In the genomic region with DNA sequence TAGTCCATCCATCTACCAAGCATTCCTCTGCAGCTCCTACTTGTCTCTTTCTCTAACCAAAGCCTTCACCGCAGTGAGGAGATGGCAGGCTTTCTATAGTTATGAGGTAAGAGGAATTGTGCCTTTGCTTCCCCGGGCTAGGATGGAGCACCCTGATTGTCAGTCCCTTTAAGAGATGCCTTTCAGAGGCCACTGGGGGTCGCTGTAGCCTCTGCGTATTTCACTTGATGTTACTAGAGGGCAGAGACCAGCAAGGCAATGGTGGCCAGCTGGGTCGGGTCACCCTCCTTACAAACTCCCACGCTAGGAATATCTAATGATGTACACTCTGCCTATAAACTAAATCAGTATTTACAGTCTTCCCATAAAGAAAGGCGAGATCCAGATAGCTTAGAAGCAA, we compare ENCODE assay signal across 9 mouse cellular contexts. TPM values are rescaled to one million over a fixed set of nuclear protein-coding genes. Genes with fewer than 3 reads are reported as not detected.
DNase-seq lines count a peak whose midpoint lies in the region; ATAC-seq lines count a peak whose summit lies in the region.
"Had no signal": no experiment of that assay in that cellular context is flagged by ENCODE, and none has a peak within 500 bp of the region (broad histone marks: within the 10 kb centered on the region; RNA-seq: fewer than 3 reads in every experiment).

No protein-coding gene starts in this region.

- peak; percentile 38; the same call in 1 of the 2 replicates for ATAC-seq in midbrain, embryonic 11.5 days (ENCODE audit: low FRiP score)
- no peak for ATAC-seq in midbrain, embryonic 16.5 days
- ATAC-seq in liver, embryonic 12.5 days: peak; percentile 47; the same call in 1 of the 2 replicates
- 0 out of 2 replicates have a peak, but pooled peaks have one; percentile 40 for ATAC-seq in stomach, embryonic 16.5 days (ENCODE audit: insufficient read depth, low FRiP score)

- peaks cover 6% of the 10 kb centered on the region for H3K4me1 ChIP-seq in midbrain, embryonic 11.5 days (ENCODE audit: control insufficient read depth, insufficient read depth, low read length)
- H3K4me1 ChIP-seq in midbrain, embryonic 16.5 days (ENCODE audit: control insufficient read depth, insufficient read depth, low read length): no peaks in the 10 kb centered on the region
- H3K4me1 ChIP-seq in embryonic facial prominence, embryonic 10.5 days: peaks cover 3% of the 10 kb centered on the region; the same call in 1 of the 2 replicates
- H3K4me1 ChIP-seq in liver, embryonic 12.5 days: no peaks in the 10 kb centered on the region
- no peaks in the 10 kb centered on the region; the same call in 1 of the 2 replicates for H3K4me1 ChIP-seq in stomach, embryonic 16.5 days (ENCODE audit: control insufficient read depth, insufficient read depth, low read length)
- H3K4me1 ChIP-seq: liver, embryonic 15.5 days had no signal

- WGBS in midbrain, embryonic 11.5 days: 59% methylated on average over 7 of the region's 7 CpGs
- 64% methylated on average over 7 of the region's 7 CpGs for WGBS in midbrain, embryonic 16.5 days
- 60% methylated on average over 7 of the region's 7 CpGs for WGBS in embryonic facial prominence, embryonic 10.5 days
- 36% methylated on average over 7 of the region's 7 CpGs for WGBS in liver, embryonic 12.5 days (ENCODE audit: insufficient replicate concordance)
- 53% methylated on average over 7 of the region's 7 CpGs for WGBS in stomach, embryonic 16.5 days

- H3K36me3 ChIP-seq in midbrain, embryonic 11.5 days (ENCODE audit: control insufficient read depth, insufficient read depth, low read length): no peaks in the 10 kb centered on the region
- H3K36me3 ChIP-seq in midbrain, embryonic 16.5 days (ENCODE audit: control insufficient read depth, insufficient read depth, low read length): no peaks in the 10 kb centered on the region
- H3K36me3 ChIP-seq in embryonic facial prominence, embryonic 10.5 days (replicated peaks): no peaks in the 10 kb centered on the region
- H3K36me3 ChIP-seq in liver, embryonic 12.5 days: no peaks in the 10 kb centered on the region
- no peaks in the 10 kb centered on the region for H3K36me3 ChIP-seq in stomach, embryonic 16.5 days (ENCODE audit: control insufficient read depth, insufficient read depth, low read length)
- H3K36me3 ChIP-seq: liver, embryonic 15.5 days had no signal

- no peaks in the 10 kb centered on the region for H3K27me3 ChIP-seq in midbrain, embryonic 11.5 days (ENCODE audit: control insufficient read depth, insufficient read depth, low read length)
- no peaks in the 10 kb centered on the region for H3K27me3 ChIP-seq in midbrain, embryonic 16.5 days (ENCODE audit: control insufficient read depth, insufficient read depth, low read depth, low read length)
- 0 out of 2 replicates have a peak, but pooled peaks cover 3% of the 10 kb centered on the region for H3K27me3 ChIP-seq in embryonic facial prominence, embryonic 10.5 days (replicated peaks; ENCODE audit: low read depth, poor library complexity, severe bottlenecking)
- H3K27me3 ChIP-seq in liver, embryonic 12.5 days (replicated peaks): 0 out of 2 replicates have a peak, but pooled peaks cover 4% of the 10 kb centered on the region
- no peaks in the 10 kb centered on the region for H3K27me3 ChIP-seq in stomach, embryonic 16.5 days (ENCODE audit: control insufficient read depth, insufficient read depth, low read length)
- H3K27me3 ChIP-seq: liver, embryonic 15.5 days had no signal

- H3K9me3 ChIP-seq in midbrain, embryonic 11.5 days (ENCODE audit: control insufficient read depth, low read length): no peaks in the 10 kb centered on the region
- no peaks in the 10 kb centered on the region for H3K9me3 ChIP-seq in midbrain, embryonic 16.5 days (replicated peaks; ENCODE audit: control insufficient read depth, low read length, poor library complexity, severe bottlenecking)
- no peaks in the 10 kb centered on the region for H3K9me3 ChIP-seq in embryonic facial prominence, embryonic 10.5 days
- H3K9me3 ChIP-seq in liver, embryonic 12.5 days (replicated peaks): no peaks in the 10 kb centered on the region
- no peaks in the 10 kb centered on the region for H3K9me3 ChIP-seq in stomach, embryonic 16.5 days (replicated peaks; ENCODE audit: control insufficient read depth, low read length)
- H3K9me3 ChIP-seq: liver, embryonic 15.5 days had no signal

- no peak overlapping the region for H3K9ac ChIP-seq in midbrain, embryonic 11.5 days (ENCODE audit: low read length)
- H3K9ac ChIP-seq in midbrain, embryonic 16.5 days (ENCODE audit: low read depth, low read length): no peak overlapping the region
- H3K9ac ChIP-seq in liver, embryonic 12.5 days: no peak overlapping the region
- H3K9ac ChIP-seq in stomach, embryonic 16.5 days (ENCODE audit: low read length): no peak overlapping the region
- H3K9ac ChIP-seq: liver, embryonic 15.5 days had no signal

- H3K4me3 ChIP-seq in midbrain, embryonic 11.5 days (ENCODE audit: low read depth, low read length): no peak overlapping the region
- no peak overlapping the region for H3K4me3 ChIP-seq in midbrain, embryonic 16.5 days (ENCODE audit: low read depth, low read length)
- no peak overlapping the region for H3K4me3 ChIP-seq in embryonic facial prominence, embryonic 10.5 days
- no peak overlapping the region for H3K4me3 ChIP-seq in liver, embryonic 12.5 days
- H3K4me3 ChIP-seq in stomach, embryonic 16.5 days (replicated peaks; ENCODE audit: low read length): no peak overlapping the region
- H3K4me3 ChIP-seq: erythroblast, embryonic 14.5 days; liver, embryonic 15.5 days had no signal

- H3K4me2 ChIP-seq in midbrain, embryonic 11.5 days: no peak overlapping the region
- no peak overlapping the region for H3K4me2 ChIP-seq in midbrain, embryonic 16.5 days (ENCODE audit: low read length)
- no peak overlapping the region for H3K4me2 ChIP-seq in liver, embryonic 12.5 days
- H3K4me2 ChIP-seq in stomach, embryonic 16.5 days (ENCODE audit: low read depth, low read length): no peak overlapping the region
- H3K4me2 ChIP-seq: liver, embryonic 15.5 days had no signal

- peak; percentile 89 for DNase-seq in midbrain, embryonic 11.5 days (ENCODE audit: low spot score, missing footprints)
- DNase-seq in adrenal gland, adult 18-20 months (ENCODE audit: low spot score in 2 of 2): peak; percentile 22 to 47
- DNase-seq in embryonic facial prominence, embryonic 10.5 days (ENCODE audit: low spot score): peak; percentile 60
- no peak for DNase-seq in ovary, postnatal 14 days (ENCODE audit: low spot score)

- no peak overlapping the region for H3K27ac ChIP-seq in midbrain, embryonic 11.5 days (ENCODE audit: low read depth, low read length)
- no peak overlapping the region for H3K27ac ChIP-seq in midbrain, embryonic 16.5 days (ENCODE audit: low read length)
- no peak overlapping the region for H3K27ac ChIP-seq in embryonic facial prominence, embryonic 10.5 days (replicated peaks)
- no peak overlapping the region for H3K27ac ChIP-seq in liver, embryonic 12.5 days
- no peak overlapping the region for H3K27ac ChIP-seq in stomach, embryonic 16.5 days (ENCODE audit: low read length)
- H3K27ac ChIP-seq: liver, embryonic 15.5 days had no signal

RNA-seq across cellular contexts. Expression of a gene that starts 54.1 kb away (rescaled TPM):
- polyA plus RNA-seq in midbrain, embryonic 11.5 days (2014; fragmentation: Nextera tagmentation; extraction: Ambion mirVana): 0.63 TPM in 1 of 2 replicates, not detected in the other
- 0.97 and 1.8 TPM in 2 replicates for polyA plus RNA-seq in midbrain, embryonic 16.5 days (2015; fragmentation: Nextera tagmentation; extraction: Ambion mirVana)
- 1 to 10 TPM; 1.0 to 1.3 TPM for total RNA-seq in adrenal gland, adult 18-20 months (2021)
- polyA plus RNA-seq in embryonic facial prominence, embryonic 10.5 days (2016; fragmentation: Nextera tagmentation; extraction: Ambion mirVana): 0.29 TPM in 2 replicates
- not detected in 2 replicates for polyA plus RNA-seq in liver, embryonic 12.5 days (2016; fragmentation: Nextera tagmentation; extraction: Ambion mirVana)
- polyA plus RNA-seq in stomach, embryonic 16.5 days (2015; fragmentation: Nextera tagmentation; extraction: Ambion mirVana): 0.44 and 3.2 TPM in 2 replicates
